Mouse (Mus musculus) adrenal gland, postnatal 25 days (tissue): ENCODE results near the gene Ahdc1. TPM values are rescaled to one million over a fixed set of nuclear protein-coding genes. Genes with fewer than 3 reads are reported as not detected.
"Not testable (repeated sequence)": the region's sequence is repeated elsewhere in the genome, so short reads cannot be mapped to it uniquely, and the experiment has no call there.

Experiments used
- DNase-seq: peaks from one replicate; pipeline ENCODE4 v3.0.0; 2021; ENCODE audit warnings: mixed read lengths
- total RNA-seq: library from RNA; stranded (reverse); gene quantifications from 2 replicates; pipeline ENCODE4 v1.2.3, GENCODE M21; 2021

Ahdc1 gene
- total RNA-seq, 1 experiment from 2014 or later = 91.4 TPM

- no peak for DNase-seq
These were observed 67.9 kb downstream of the Ahdc1 start for GRCm38 (mm10) chr4:133078947-133079346.

GRCm38 (mm10) chr4:133079416-133080113 lies 68.5 kb downstream of the Ahdc1 start:
- DNase-seq = no peak

GRCm38 (mm10) chr4:133080862-133081261 lies 69.8 kb downstream of the Ahdc1 start:
- no peak for DNase-seq

- peak; percentile 54 for DNase-seq
These were observed 71.2 kb downstream of the Ahdc1 start for GRCm38 (mm10) chr4:133082216-133082773.

GRCm38 (mm10) chr4:133083991-133084861 lies 73.2 kb downstream of the Ahdc1 start:
- no peak for DNase-seq

GRCm38 (mm10) chr4:133085011-133085782 lies 74.1 kb downstream of the Ahdc1 start:
- DNase-seq = peak; percentile 63

GRCm38 (mm10) chr4:133085783-133086342 lies 74.8 kb downstream of the Ahdc1 start:
- DNase-seq = no peak

GRCm38 (mm10) chr4:133087177-133087714 lies 76.2 kb downstream of the Ahdc1 start:
- DNase-seq = no peak

GRCm38 (mm10) chr4:133087835-133088234 lies 76.8 kb downstream of the Ahdc1 start:
- no peak for DNase-seq

GRCm38 (mm10) chr4:133089319-133089718 lies 78.3 kb downstream of the Ahdc1 start:
- no peak for DNase-seq

GRCm38 (mm10) chr4:133089802-133090201 lies 78.7 kb downstream of the Ahdc1 start:
- no peak for DNase-seq

- no peak for DNase-seq
These were observed 79.2 kb downstream of the Ahdc1 start for GRCm38 (mm10) chr4:133090276-133090719.

- DNase-seq = no peak
These were observed 79.8 kb downstream of the Ahdc1 start for GRCm38 (mm10) chr4:133090720-133091458.

GRCm38 (mm10) chr4:133091459-133091785 lies 80.4 kb downstream of the Ahdc1 start:
- no peak for DNase-seq

GRCm38 (mm10) chr4:133092453-133092901 lies 81.4 kb downstream of the Ahdc1 start:
- DNase-seq = peak; percentile 61

GRCm38 (mm10) chr4:133093056-133093455 lies 82.0 kb downstream of the Ahdc1 start:
- DNase-seq = no peak

GRCm38 (mm10) chr4:133093481-133094033 lies 82.5 kb downstream of the Ahdc1 start:
- DNase-seq = no peak

GRCm38 (mm10) chr4:133094255-133094654 lies 83.2 kb downstream of the Ahdc1 start:
- no peak for DNase-seq

GRCm38 (mm10) chr4:133094936-133095733 lies 84.1 kb downstream of the Ahdc1 start:
- peak; percentile 89 for DNase-seq

GRCm38 (mm10) chr4:133095734-133096065 lies 84.6 kb downstream of the Ahdc1 start:
- not testable (repeated sequence) for DNase-seq
